Mouse (Mus musculus) MEL (cell line): ENCODE results near the gene Lao1.
"Not testable (repeated sequence)": the region's sequence is repeated elsewhere in the genome, so short reads cannot be mapped to it uniquely, and the experiment has no call there.

ENCODE experiments used
- CHD2 ChIP-seq: IDR thresholded peaks from 2 replicates; pipeline ENCODE4 v1.6.1; 2011; ENCODE audit warnings: low read length, improper control_type of control experiment
- CTCF ChIP-seq, 3 experiments: IDR thresholded peaks in 2 of 3; conservative IDR thresholded peaks in 1 of 3; 2 replicates each; pipeline ENCODE4 v1.5.1; 2011 to 2012; ENCODE audit warnings: low read length in 3 of 3, low read depth in 2 of 3, mild to moderate bottlenecking in 2 of 3, improper control_type of control experiment in 1 of 3, inconsistent platforms in 1 of 3, mixed read lengths in 1 of 3, moderate library complexity in 1 of 3; ENCODE audit not compliant: control insufficient read depth in 1 of 3, insufficient read depth in 1 of 3, poor library complexity in 1 of 3, severe bottlenecking in 1 of 3
- ELF1 ChIP-seq: IDR thresholded peaks from 2 replicates; pipeline ENCODE4 v1.6.1; 2014; ENCODE audit warnings: low read depth, mild to moderate bottlenecking, inconsistent platforms, low read length, improper control_type of control experiment, moderate library complexity
- EP300 ChIP-seq, 2 experiments: IDR thresholded peaks; 2 replicates each; pipeline ENCODE4 v1.6.1; 2011; ENCODE audit warnings: improper control_type of control experiment in 2 of 2, low read length in 2 of 2, low read depth in 1 of 2, mild to moderate bottlenecking in 1 of 2
- GABPA ChIP-seq: IDR thresholded peaks from 2 replicates; pipeline ENCODE4 v1.6.1; 2012; ENCODE audit warnings: low read depth, mild to moderate bottlenecking, inconsistent platforms, low read length, improper control_type of control experiment, moderate library complexity
- GATA1 ChIP-seq: IDR thresholded peaks from 2 replicates; pipeline ENCODE4 v1.6.1; 2011; ENCODE audit warnings: low read depth, low read length, improper control_type of control experiment
- JUND ChIP-seq: IDR thresholded peaks from 2 replicates; pipeline ENCODE4 v1.6.1; 2011; ENCODE audit warnings: low read depth, mild to moderate bottlenecking, improper control_type of control experiment, low read length
- KAT2A ChIP-seq: conservative IDR thresholded peaks from 2 replicates; pipeline ENCODE4 v1.6.1; 2012; ENCODE audit warnings: low read depth, low read length, improper control_type of control experiment, inconsistent platforms
- MAX ChIP-seq: IDR thresholded peaks from 2 replicates; pipeline ENCODE4 v1.6.1; 2011; ENCODE audit warnings: low read length, improper control_type of control experiment
- NELFE ChIP-seq: IDR thresholded peaks from 2 replicates; pipeline ENCODE4 v1.6.1; 2011; ENCODE audit warnings: low read depth, low read length, improper control_type of control experiment
- TAL1 ChIP-seq: IDR thresholded peaks from 2 replicates; pipeline ENCODE4 v1.6.1; 2012; ENCODE audit warnings: mild to moderate bottlenecking, inconsistent platforms, low read length, moderate library complexity, mixed read lengths
- UBTF ChIP-seq: IDR thresholded peaks from 2 replicates; pipeline ENCODE4 v1.6.1; 2012; ENCODE audit warnings: low read depth, mild to moderate bottlenecking, inconsistent platforms, low read length, improper control_type of control experiment, moderate library complexity, borderline replicate concordance; ENCODE audit not compliant: insufficient read depth
- USF1 ChIP-seq: IDR thresholded peaks from 2 replicates; pipeline ENCODE4 v1.6.1; 2014; ENCODE audit warnings: low read depth, mild to moderate bottlenecking, inconsistent platforms, low read length, improper control_type of control experiment, moderate library complexity
- ZC3H11A ChIP-seq: IDR thresholded peaks from 2 replicates; pipeline ENCODE4 v1.6.1; 2012; ENCODE audit warnings: low read depth, mild to moderate bottlenecking, inconsistent platforms, low read length, improper control_type of control experiment

DNA sequence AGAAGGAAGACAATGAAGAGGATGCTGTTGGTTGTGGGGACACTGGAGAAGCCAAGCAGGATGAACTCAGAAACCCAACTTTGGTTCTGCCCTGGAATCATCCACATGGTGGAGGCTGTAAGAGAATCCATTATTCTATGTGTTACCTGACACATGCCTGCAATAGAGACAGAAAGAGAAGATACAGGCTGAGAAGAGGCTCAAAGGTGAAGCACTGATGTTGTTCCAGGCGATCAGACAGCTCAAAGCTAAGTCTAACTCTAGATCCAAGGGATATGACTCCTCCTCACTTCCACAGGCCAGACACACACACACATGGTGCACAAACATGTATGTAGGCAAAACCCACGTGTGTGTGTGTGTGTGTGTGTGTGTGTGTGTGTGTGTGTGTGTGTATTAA lies 44.0 kb upstream of the Lao1 start, which contains the start of gene Olfr1329:
- not testable (repeated sequence) for TF ChIP-seq CTCF (IDR thresholded peaks at IDR 0.05 in 2 of 3, conservative IDR thresholded peaks at IDR 0.05 in 1 of 3; ENCODE audit: control insufficient read depth in 1 of 3, insufficient read depth in 1 of 3, low read depth in 2 of 3, low read length in 3 of 3, poor library complexity in 1 of 3, severe bottlenecking in 1 of 3); NELFE; GATA1; TAL1; USF1; EP300 (IDR thresholded peaks at IDR 0.05; ENCODE audit: low read depth in 1 of 2, low read length in 2 of 2); KAT2A; MAX; ELF1; ZC3H11A; GABPA; UBTF; JUND; CHD2
